Mouse (Mus musculus) testis, adult 2 months (tissue): ENCODE results near the gene Abca6.

Experiments
- CTCF ChIP-seq: fragments of 200-500 bp; IDR thresholded peaks from 2 replicates; pipeline ENCODE4 v1.5.1; 2012; ENCODE audit warnings: low read depth, mild to moderate bottlenecking, inconsistent platforms, low read length, moderate library complexity; ENCODE audit not compliant: control insufficient read depth, insufficient read depth, insufficient replicate concordance
- POLR2A ChIP-seq: fragments of 200-500 bp; IDR thresholded peaks from 2 replicates; pipeline ENCODE4 v1.6.1; 2012; ENCODE audit warnings: low read depth, mild to moderate bottlenecking, inconsistent platforms, low read length, moderate library complexity; ENCODE audit not compliant: control insufficient read depth

DNA sequence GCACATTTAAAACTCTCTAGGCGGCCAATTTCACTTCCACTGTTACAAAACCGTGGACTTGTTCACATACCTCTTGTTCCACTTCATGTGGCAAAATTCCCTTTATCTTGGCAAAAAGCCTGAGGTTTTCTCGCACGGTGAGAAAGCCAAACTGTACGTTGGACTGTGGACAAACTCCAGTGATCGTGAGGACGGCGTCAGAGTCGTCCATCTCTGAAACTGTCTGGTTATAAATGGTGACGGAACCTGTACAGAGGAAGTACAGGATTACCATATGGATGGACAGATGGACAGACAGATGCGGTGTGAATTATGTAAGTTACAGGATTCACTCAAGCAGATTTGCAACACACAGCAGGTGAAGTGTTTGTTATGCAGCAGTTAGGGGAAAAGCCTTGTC, 106.2 kb downstream of the Abca6 start:
- TF ChIP-seq CTCF (no peak), POLR2A (no peak)
